Mouse (Mus musculus) embryonic facial prominence, embryonic 15.5 days (tissue): Measurements from ENCODE around the gene Olfr1362. TPM values are rescaled to one million over a fixed set of nuclear protein-coding genes. Genes with fewer than 3 reads are reported as not detected.

ENCODE experiments used
- ATAC-seq: fragments of 200-750 bp; cut with Nextera tagmentation; 2 replicates; pipeline ENCODE4 v1.8.0; 2017; ENCODE audit warnings: low read depth, moderate TSS enrichment; ENCODE audit not compliant: insufficient number of reproducible peaks, low FRiP score, low TSS enrichment
- H3K27ac ChIP-seq: fragments of 300-500 bp; sonication (generic); replicated peaks from 2 replicates; pipeline ENCODE4 v1.5.1; 2015; ENCODE audit warnings: mild to moderate bottlenecking, inconsistent platforms
- H3K27me3 ChIP-seq: fragments of 300-500 bp; sonication (generic); 2 replicates; pipeline ENCODE4 v1.6.1; 2015; ENCODE audit warnings: inconsistent platforms
- H3K36me3 ChIP-seq: fragments of 300-500 bp; sonication (generic); 2 replicates; pipeline ENCODE4 v1.6.1; 2015; ENCODE audit warnings: mild to moderate bottlenecking, inconsistent platforms
- H3K4me1 ChIP-seq: fragments of 300-500 bp; sonication (generic); 2 replicates; pipeline ENCODE4 v1.6.1; 2015; ENCODE audit warnings: inconsistent platforms
- H3K4me2 ChIP-seq: fragments of 300-500 bp; sonication (generic); replicated peaks from 2 replicates; pipeline ENCODE4 v1.6.1; 2015; ENCODE audit warnings: mild to moderate bottlenecking, inconsistent platforms
- H3K4me3 ChIP-seq: fragments of 300-500 bp; sonication (generic); replicated peaks from 2 replicates; pipeline ENCODE4 v1.5.1; 2015; ENCODE audit warnings: mild to moderate bottlenecking, inconsistent platforms
- H3K9ac ChIP-seq: fragments of 300-500 bp; sonication (generic); 2 replicates; pipeline ENCODE4 v1.6.1; 2015; ENCODE audit warnings: inconsistent platforms
- H3K9me3 ChIP-seq: fragments of 300-500 bp; sonication (generic); replicated peaks from 2 replicates; pipeline ENCODE4 v1.6.1; 2016; ENCODE audit warnings: inconsistent platforms
- WGBS: fragments of 180-500 bp; shearing (Covaris S2); methylation state at CpG from one replicate; pipeline ENCODE4 v1.1.7; 2015; 5-methylcytosine and 5-hydroxymethylcytosine counted together
- polyA plus RNA-seq: library from polyadenylated mRNA; unstranded; fragments of >200 nt; fragmentation: Nextera tagmentation; extraction: Ambion mirVana; gene quantifications from 2 replicates; pipeline ENCODE4 v1.2.1, GENCODE M21; 2015

Gene Olfr1362
- polyA plus RNA-seq: 0.13 TPM in 1 of 2 replicates, not detected in the other

GRCm38 (mm10) chr13:21613922-21614321 is at the start of gene Olfr1362:
Gene Olfr1362 (minus strand): TSS chr13:21614022.
- Histone ChIP-seq H3K27ac (no peak within 1 kb of the TSS), H3K4me1 (no peaks in the 10 kb centered on the region), H3K4me2 (no peak within 1 kb of the TSS), H3K4me3 (no peak within 1 kb of the TSS), H3K9ac (no peak within 1 kb of the TSS), H3K9me3 (no peaks in the 10 kb centered on the region), H3K27me3 (no peaks in the 10 kb centered on the region), H3K36me3 (no peaks in the 10 kb centered on the region)
- no peak for ATAC-seq

- ATAC-seq: no peak
- WGBS: 52% methylated on average over 2 of the region's 2 CpGs
Measured at GRCm38 (mm10) chr13:21663286-21663685, 49.5 kb upstream of the Olfr1362 start, which contains the start of gene Olfr1361. Gene Olfr1361 (minus strand): TSS chr13:21663386.

GRCm38 (mm10) chr13:21642418-21642817 is 28.6 kb upstream of the Olfr1362 start, which contains the start of gene Olfr11:
Gene Olfr11 (minus strand): TSS chr13:21642518.
- no peak within 1 kb of the TSS for H3K9ac ChIP-seq
- 83% methylated on average over 2 of the region's 2 CpGs for WGBS
- no peaks in the 10 kb centered on the region for H3K27me3 ChIP-seq
- H3K9me3 ChIP-seq: no peaks in the 10 kb centered on the region
- no peaks in the 10 kb centered on the region for H3K4me1 ChIP-seq
- no peak within 1 kb of the TSS for H3K27ac ChIP-seq
- H3K36me3 ChIP-seq: no peaks in the 10 kb centered on the region
- ATAC-seq: no peak
- H3K4me2 ChIP-seq: no peak within 1 kb of the TSS
- H3K4me3 ChIP-seq: no peak within 1 kb of the TSS

More at GRCm38 (mm10) chr13:21663286-21663685, 49.5 kb upstream of the Olfr1362 start, which contains the start of gene Olfr1361:
- no peak within 1 kb of the TSS for H3K27ac ChIP-seq
- H3K4me2 ChIP-seq: no peak within 1 kb of the TSS
- no peak within 1 kb of the TSS for H3K4me3 ChIP-seq
- H3K9me3 ChIP-seq: no peaks in the 10 kb centered on the region
- no peaks in the 10 kb centered on the region for H3K36me3 ChIP-seq
- H3K4me1 ChIP-seq: no peaks in the 10 kb centered on the region
- no peaks in the 10 kb centered on the region for H3K27me3 ChIP-seq
- no peak within 1 kb of the TSS for H3K9ac ChIP-seq

GRCm38 (mm10) chr13:21591618-21592017 is 22.2 kb downstream of the Olfr1362 start:
- H3K9me3 ChIP-seq: no peaks in the 10 kb centered on the region
- WGBS: 61% methylated on average over 2 of the region's 2 CpGs
- H3K9ac ChIP-seq: no peak overlapping the region
- H3K27me3 ChIP-seq: no peaks in the 10 kb centered on the region
- H3K4me2 ChIP-seq: no peak overlapping the region
- ATAC-seq: peak; percentile 39; the same call in 1 of the 2 replicates
- no peaks in the 10 kb centered on the region for H3K36me3 ChIP-seq
- no peak overlapping the region for H3K4me3 ChIP-seq
- H3K4me1 ChIP-seq: no peaks in the 10 kb centered on the region
- no peak overlapping the region for H3K27ac ChIP-seq

- 89% methylated on average over 2 of the region's 2 CpGs for WGBS
Measured at GRCm38 (mm10) chr13:21581659-21582058, 32.2 kb downstream of the Olfr1362 start, which contains the start of gene Olfr1364. Gene Olfr1364 (minus strand): TSS chr13:21581759.

More at GRCm38 (mm10) chr13:21581659-21582058, 32.2 kb downstream of the Olfr1362 start, which contains the start of gene Olfr1364:
- no peak within 1 kb of the TSS for H3K4me3 ChIP-seq
- H3K4me2 ChIP-seq: no peak within 1 kb of the TSS
- no peaks in the 10 kb centered on the region for H3K4me1 ChIP-seq
- no peak for ATAC-seq
- H3K27me3 ChIP-seq: no peaks in the 10 kb centered on the region
- no peaks in the 10 kb centered on the region for H3K9me3 ChIP-seq
- H3K9ac ChIP-seq: no peak within 1 kb of the TSS
- no peak within 1 kb of the TSS for H3K27ac ChIP-seq
- no peaks in the 10 kb centered on the region for H3K36me3 ChIP-seq

Other genes starting within 250 kb of the Olfr1362 start
- 83.5 and 86.6 TPM in 2 replicates for gene Zkscan3, start 211.3 kb downstream of the Olfr1362 start, polyA plus RNA-seq
- gene Pgbd1, start 173.0 kb downstream of the Olfr1362 start, polyA plus RNA-seq: 3.0 and 3.4 TPM in 2 replicates
- gene Zscan26, start 160.3 kb downstream of the Olfr1362 start, polyA plus RNA-seq: 27.5 and 33.6 TPM in 2 replicates
- gene Nkapl, start 145.5 kb downstream of the Olfr1362 start, polyA plus RNA-seq: 2.1 and 2.3 TPM in 2 replicates
- gene Zkscan4, start 135.1 kb downstream of the Olfr1362 start, polyA plus RNA-seq: 3.7 and 4.3 TPM in 2 replicates
- gene Gm10065, start 134.6 kb downstream of the Olfr1362 start, polyA plus RNA-seq: 1.8 TPM in 1 of 2 replicates, not detected in the other
- 0.37 and 1.6 TPM in 2 replicates for gene AK157302, start 118.8 kb downstream of the Olfr1362 start, polyA plus RNA-seq
- 5.6 and 18.4 TPM in 2 replicates for gene Gm11273, start 112.6 kb downstream of the Olfr1362 start, polyA plus RNA-seq
- gene Zkscan8, start 82.9 kb downstream of the Olfr1362 start, polyA plus RNA-seq: 5.6 and 6.6 TPM in 2 replicates
- 0.17 and 0.22 TPM in 2 replicates for gene Olfr1366, start 71.2 kb downstream of the Olfr1362 start, polyA plus RNA-seq
- 0.07 and 0.19 TPM in 2 replicates for gene Olfr1535, start 54.1 kb downstream of the Olfr1362 start, polyA plus RNA-seq
- 0.11 TPM in 1 of 2 replicates, not detected in the other for gene Olfr1364, start 32.3 kb downstream of the Olfr1362 start, polyA plus RNA-seq
- not detected in 2 replicates for gene Olfr11, start 28.5 kb upstream of the Olfr1362 start, polyA plus RNA-seq
- gene Olfr1361, start 49.4 kb upstream of the Olfr1362 start, polyA plus RNA-seq: 0.48 and 0.68 TPM in 2 replicates
- gene Olfr1360, start 63.4 kb upstream of the Olfr1362 start, polyA plus RNA-seq: not detected in 2 replicates
- gene Olfr1359, start 84.1 kb upstream of the Olfr1362 start, polyA plus RNA-seq: 0.05 and 0.27 TPM in 2 replicates
- gene Hist1h2bl, start 102.1 kb upstream of the Olfr1362 start, polyA plus RNA-seq: 0.60 and 2.0 TPM in 2 replicates
- 6.9 and 13.7 TPM in 2 replicates for gene Hist1h2ai, start 102.4 kb upstream of the Olfr1362 start, polyA plus RNA-seq
- 6.6 and 7.1 TPM in 2 replicates for gene Hist1h3h, start 103.6 kb upstream of the Olfr1362 start, polyA plus RNA-seq
- 1.8 and 4.1 TPM in 2 replicates for gene Hist1h2bm, start 108.0 kb upstream of the Olfr1362 start, polyA plus RNA-seq
- gene Hist1h4j, start 121.0 kb upstream of the Olfr1362 start, polyA plus RNA-seq: 1.7 and 1.9 TPM in 2 replicates
- gene Hist1h4k, start 136.5 kb upstream of the Olfr1362 start, polyA plus RNA-seq: 1.5 and 2.9 TPM in 2 replicates
- gene Hist1h2ak, start 139.8 kb upstream of the Olfr1362 start, polyA plus RNA-seq: 16.1 and 25.2 TPM in 2 replicates
- 3.4 and 3.6 TPM in 2 replicates for gene Hist1h2bn, start 140.1 kb upstream of the Olfr1362 start, polyA plus RNA-seq
- 16.8 and 19.6 TPM in 2 replicates for gene Hist1h1b, start 166.6 kb upstream of the Olfr1362 start, polyA plus RNA-seq
- gene Hist1h3i, start 169.3 kb upstream of the Olfr1362 start, polyA plus RNA-seq: 86.2 and 99.0 TPM in 2 replicates
- 2.5 and 10.7 TPM in 2 replicates for gene Hist1h2an, start 173.2 kb upstream of the Olfr1362 start, polyA plus RNA-seq
- gene Hist1h2bp, start 173.4 kb upstream of the Olfr1362 start, polyA plus RNA-seq: 1.0 and 2.8 TPM in 2 replicates
- 12.0 and 14.0 TPM in 2 replicates for gene Hist1h2bq, start 196.2 kb upstream of the Olfr1362 start, polyA plus RNA-seq
- not detected in 2 replicates for gene Hist1h2ao, start 196.4 kb upstream of the Olfr1362 start, polyA plus RNA-seq
- not detected in 2 replicates for gene Hist1h4m, start 197.7 kb upstream of the Olfr1362 start, polyA plus RNA-seq
- 10.7 and 11.9 TPM in 2 replicates for gene Hist1h4n, start 218.2 kb upstream of the Olfr1362 start, polyA plus RNA-seq
- 2,761 and 2,921 TPM in 2 replicates for gene Hist1h2ap, start 219.5 kb upstream of the Olfr1362 start, polyA plus RNA-seq
- 14.2 and 14.7 TPM in 2 replicates for gene Hist1h2br, start 219.7 kb upstream of the Olfr1362 start, polyA plus RNA-seq